Mouse (Mus musculus): Measurements from ENCODE around the gene Polr3h. TPM values are rescaled to one million over a fixed set of nuclear protein-coding genes. Genes with fewer than 3 reads are reported as not detected.

Polr3h gene
- polyA plus RNA-seq, 1 experiment: 8.6 TPM

DNA sequence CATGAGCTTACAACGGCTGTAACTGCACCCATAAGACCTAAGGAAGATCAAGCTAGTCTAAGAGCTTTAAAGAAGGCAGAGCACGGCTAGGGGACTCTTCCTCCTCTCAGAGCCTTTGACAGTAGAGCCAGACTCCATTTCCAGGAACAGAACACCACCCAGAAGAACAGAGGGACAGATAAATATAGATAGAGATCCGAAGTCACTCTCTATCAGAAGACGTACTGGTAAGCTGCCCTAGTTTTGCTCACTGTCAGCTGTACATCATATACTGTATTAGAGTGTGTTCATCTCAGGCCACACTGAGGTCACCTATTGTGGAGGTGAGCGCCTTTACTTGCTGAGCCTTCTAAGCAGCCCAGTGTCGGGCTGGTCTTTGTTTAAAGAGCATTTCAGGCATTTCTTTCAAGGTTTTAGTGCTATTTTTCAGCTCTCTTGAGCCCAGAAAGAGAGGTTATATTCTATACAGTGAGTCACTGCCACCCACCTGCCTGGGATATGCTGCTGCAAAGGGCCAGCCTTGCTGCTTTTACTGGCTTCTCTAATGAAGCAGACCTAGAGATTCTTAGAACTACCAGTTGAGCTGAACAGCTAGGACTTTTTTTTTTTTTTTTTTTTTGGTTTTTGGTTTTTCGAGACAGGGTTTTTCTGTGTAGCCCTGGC lies 34.8 kb downstream of the Polr3h start:
- no peaks in the 10 kb centered on the region for H3K27me3 ChIP-seq (ENCODE audit: control insufficient read depth, insufficient read depth, low read length)
- 88% methylated on average over 7 of the region's 7 CpGs for WGBS
- peaks cover 24% of the 10 kb centered on the region for H3K36me3 ChIP-seq (ENCODE audit: control insufficient read depth, insufficient read depth, low read length)
- no peak for TF ChIP-seq CTCF (IDR thresholded peaks at IDR 0.05; ENCODE audit: extremely low read depth, insufficient read depth, insufficient read length, insufficient replicate concordance)
- no peak for TF ChIP-seq POLR2A (IDR thresholded peaks at IDR 0.05; ENCODE audit: low read depth, low read length)
- no peak overlapping the region for H3K27ac ChIP-seq (ENCODE audit: insufficient read depth, low read length)
- H3K4me1 ChIP-seq (ENCODE audit: control insufficient read depth, insufficient read depth, insufficient read length): no peaks in the 10 kb centered on the region
- no peak overlapping the region for H3K4me3 ChIP-seq (ENCODE audit: extremely low read depth, insufficient read depth, insufficient read length)
- no peak for DNase-seq (ENCODE audit: low read depth in 1 of 2, low spot score in 2 of 2)

DNA sequence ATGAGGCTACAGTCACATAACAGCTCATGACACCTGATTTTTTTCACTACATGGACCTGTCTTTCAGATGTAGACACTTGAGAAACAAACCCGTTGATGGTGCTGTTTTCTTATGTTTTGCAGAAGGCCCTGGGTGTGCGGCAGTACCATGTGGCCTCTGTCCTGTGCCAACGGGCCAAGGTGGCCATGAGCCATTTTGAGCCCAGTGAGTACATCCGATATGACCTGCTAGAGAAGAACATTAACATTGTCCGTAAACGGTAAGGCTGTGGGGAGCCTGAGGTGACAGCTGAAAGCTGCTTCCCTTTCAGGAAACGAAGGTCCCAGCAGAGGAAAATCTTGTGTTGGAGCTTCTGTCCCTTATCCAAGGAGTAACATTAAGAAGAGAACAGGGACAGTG lies 36.9 kb downstream of the Polr3h start:
- H3K27ac ChIP-seq (ENCODE audit: insufficient read depth, low read length): no peak overlapping the region
- 91% methylated on average over 7 of the region's 7 CpGs for WGBS
- no peak for DNase-seq (ENCODE audit: low read depth in 1 of 2, low spot score in 2 of 2)
- H3K27me3 ChIP-seq (ENCODE audit: control insufficient read depth, insufficient read depth, low read length): no peaks in the 10 kb centered on the region
- no peaks in the 10 kb centered on the region for H3K4me1 ChIP-seq (ENCODE audit: control insufficient read depth, insufficient read depth, insufficient read length)
- H3K36me3 ChIP-seq (ENCODE audit: control insufficient read depth, insufficient read depth, low read length): peaks cover 17% of the 10 kb centered on the region
- no peak overlapping the region for H3K4me3 ChIP-seq (ENCODE audit: extremely low read depth, insufficient read depth, insufficient read length)
- TF ChIP-seq CTCF (IDR thresholded peaks at IDR 0.05; ENCODE audit: extremely low read depth, insufficient read depth, insufficient read length, insufficient replicate concordance): no peak
- TF ChIP-seq POLR2A (IDR thresholded peaks at IDR 0.05; ENCODE audit: low read depth, low read length): no peak

DNA sequence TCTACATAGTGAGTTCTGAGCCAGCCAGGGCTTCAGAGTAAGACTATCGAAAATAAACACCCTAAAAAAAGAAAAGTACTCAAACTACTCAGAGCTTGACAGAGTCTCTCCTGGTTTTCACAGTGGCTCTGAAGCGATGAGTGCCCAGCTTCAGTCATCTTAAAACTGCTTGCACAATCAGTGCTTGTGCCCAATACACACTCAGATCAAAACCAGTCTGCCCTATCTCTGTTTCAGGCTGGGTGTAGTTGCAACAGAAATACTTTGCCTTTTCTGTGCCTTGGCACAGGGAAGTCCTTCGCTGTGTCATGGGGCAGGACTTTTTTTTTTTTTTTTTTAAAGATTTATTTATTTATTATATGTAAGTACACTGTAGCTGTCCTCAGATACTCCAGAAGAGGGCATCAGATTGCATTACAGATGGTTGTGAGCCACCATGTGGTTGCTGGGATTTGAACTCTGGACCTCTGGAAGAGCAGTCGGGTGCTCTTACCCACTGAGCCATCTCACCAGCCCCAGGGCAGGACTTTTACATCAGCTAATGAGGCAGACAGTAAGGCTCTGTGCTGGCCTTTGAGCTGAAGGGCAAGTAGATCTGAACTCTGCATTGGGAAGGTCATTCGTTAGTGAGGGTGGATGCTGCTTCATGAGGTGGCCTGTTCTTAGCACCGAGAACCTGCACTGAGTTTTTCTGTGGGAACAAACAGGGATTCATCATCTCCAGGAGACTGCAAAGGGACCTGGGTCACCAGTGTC lies 39.1 kb downstream of the Polr3h start:
- Histone ChIP-seq H3K36me3 (ENCODE audit: control insufficient read depth, insufficient read depth, low read length) (peaks cover 13% of the 10 kb centered on the region), H3K27ac (ENCODE audit: insufficient read depth, low read length) (no peak overlapping the region), H3K4me3 (ENCODE audit: extremely low read depth, insufficient read depth, insufficient read length) (no peak overlapping the region), H3K27me3 (ENCODE audit: control insufficient read depth, insufficient read depth, low read length) (no peaks in the 10 kb centered on the region), H3K4me1 (ENCODE audit: control insufficient read depth, insufficient read depth, insufficient read length) (no peaks in the 10 kb centered on the region)
- 91% methylated on average over 6 of the region's 6 CpGs for WGBS
- no peak for DNase-seq (ENCODE audit: low read depth in 1 of 2, low spot score in 2 of 2)
- no peak for TF ChIP-seq POLR2A (IDR thresholded peaks at IDR 0.05; ENCODE audit: low read depth, low read length)
- TF ChIP-seq CTCF (IDR thresholded peaks at IDR 0.05; ENCODE audit: extremely low read depth, insufficient read depth, insufficient read length, insufficient replicate concordance): no peak

DNA sequence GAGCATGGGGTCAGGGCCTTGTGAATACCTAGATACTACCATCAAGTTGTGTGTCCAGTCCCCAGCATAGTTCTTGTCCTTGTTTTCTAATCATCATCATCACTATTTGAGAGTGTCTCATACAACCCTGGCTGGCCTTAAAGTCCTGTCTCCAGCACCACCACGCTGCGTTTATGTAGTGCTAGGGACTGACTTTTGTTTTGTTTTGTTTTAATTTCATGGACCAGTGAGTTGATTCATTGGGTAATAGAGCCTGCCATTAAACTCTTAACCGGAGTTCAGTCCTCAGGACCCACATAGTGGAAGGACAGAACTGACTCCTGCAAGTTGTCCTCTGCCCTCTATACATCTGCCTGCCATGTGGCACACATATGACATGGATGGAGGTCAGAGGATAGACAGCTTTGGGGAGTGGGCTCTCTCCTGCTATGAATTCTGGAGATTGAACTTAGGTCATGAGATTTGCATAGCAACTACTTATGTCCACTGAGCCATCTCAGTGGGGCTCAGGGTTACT lies 40.6 kb downstream of the Polr3h start:
- no peak overlapping the region for H3K27ac ChIP-seq (ENCODE audit: insufficient read depth, low read length)
- H3K27me3 ChIP-seq (ENCODE audit: control insufficient read depth, insufficient read depth, low read length): no peaks in the 10 kb centered on the region
- H3K4me3 ChIP-seq (ENCODE audit: extremely low read depth, insufficient read depth, insufficient read length): no peak overlapping the region
- peaks cover 7% of the 10 kb centered on the region; the same call in 1 of the 2 replicates for H3K36me3 ChIP-seq (ENCODE audit: control insufficient read depth, insufficient read depth, low read length)
- no peaks in the 10 kb centered on the region; the same call in 1 of the 2 replicates for H3K4me1 ChIP-seq (ENCODE audit: control insufficient read depth, insufficient read depth, insufficient read length)
- TF ChIP-seq POLR2A (IDR thresholded peaks at IDR 0.05; ENCODE audit: low read depth, low read length): no peak
- TF ChIP-seq CTCF (IDR thresholded peaks at IDR 0.05; ENCODE audit: extremely low read depth, insufficient read depth, insufficient read length, insufficient replicate concordance): no peak
- DNase-seq (ENCODE audit: low read depth in 1 of 2, low spot score in 2 of 2): no peak
- 97% methylated on average over 3 of the region's 3 CpGs for WGBS

DNA sequence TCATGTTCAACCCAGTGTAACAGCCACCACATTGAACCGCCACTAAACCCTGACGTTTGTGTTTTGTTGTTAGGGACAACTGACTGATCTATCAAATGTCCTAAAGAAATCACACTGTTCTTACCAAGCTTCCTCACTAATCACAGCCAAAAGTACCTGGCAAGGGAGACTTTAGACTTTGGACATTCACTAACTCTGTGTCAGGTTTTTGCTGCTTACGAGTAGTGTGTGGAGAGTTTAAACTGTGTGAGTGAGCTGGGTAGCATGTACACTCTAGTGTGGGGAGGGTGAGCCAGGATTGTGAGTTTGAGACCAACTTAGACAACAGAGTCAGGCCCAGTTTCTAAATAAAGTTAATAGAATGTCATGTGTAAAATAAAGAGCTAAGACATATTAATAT lies 43.7 kb downstream of the Polr3h start:
- Histone ChIP-seq H3K4me1 (ENCODE audit: control insufficient read depth, insufficient read depth, insufficient read length) (peaks cover 3% of the 10 kb centered on the region; the same call in 1 of the 2 replicates), H3K36me3 (ENCODE audit: control insufficient read depth, insufficient read depth, low read length) (0 out of 2 replicates have a peak, but pooled peaks cover 1% of the 10 kb centered on the region), H3K27me3 (ENCODE audit: control insufficient read depth, insufficient read depth, low read length) (no peaks in the 10 kb centered on the region), H3K27ac (ENCODE audit: insufficient read depth, low read length) (no peak overlapping the region), H3K4me3 (ENCODE audit: extremely low read depth, insufficient read depth, insufficient read length) (no peak overlapping the region)
- WGBS: 83% methylated on average over 3 of the region's 3 CpGs
- no peak for TF ChIP-seq CTCF (IDR thresholded peaks at IDR 0.05; ENCODE audit: extremely low read depth, insufficient read depth, insufficient read length, insufficient replicate concordance)
- no peak for TF ChIP-seq POLR2A (IDR thresholded peaks at IDR 0.05; ENCODE audit: low read depth, low read length)
- DNase-seq (ENCODE audit: low read depth in 1 of 2, low spot score in 2 of 2): no peak

DNA sequence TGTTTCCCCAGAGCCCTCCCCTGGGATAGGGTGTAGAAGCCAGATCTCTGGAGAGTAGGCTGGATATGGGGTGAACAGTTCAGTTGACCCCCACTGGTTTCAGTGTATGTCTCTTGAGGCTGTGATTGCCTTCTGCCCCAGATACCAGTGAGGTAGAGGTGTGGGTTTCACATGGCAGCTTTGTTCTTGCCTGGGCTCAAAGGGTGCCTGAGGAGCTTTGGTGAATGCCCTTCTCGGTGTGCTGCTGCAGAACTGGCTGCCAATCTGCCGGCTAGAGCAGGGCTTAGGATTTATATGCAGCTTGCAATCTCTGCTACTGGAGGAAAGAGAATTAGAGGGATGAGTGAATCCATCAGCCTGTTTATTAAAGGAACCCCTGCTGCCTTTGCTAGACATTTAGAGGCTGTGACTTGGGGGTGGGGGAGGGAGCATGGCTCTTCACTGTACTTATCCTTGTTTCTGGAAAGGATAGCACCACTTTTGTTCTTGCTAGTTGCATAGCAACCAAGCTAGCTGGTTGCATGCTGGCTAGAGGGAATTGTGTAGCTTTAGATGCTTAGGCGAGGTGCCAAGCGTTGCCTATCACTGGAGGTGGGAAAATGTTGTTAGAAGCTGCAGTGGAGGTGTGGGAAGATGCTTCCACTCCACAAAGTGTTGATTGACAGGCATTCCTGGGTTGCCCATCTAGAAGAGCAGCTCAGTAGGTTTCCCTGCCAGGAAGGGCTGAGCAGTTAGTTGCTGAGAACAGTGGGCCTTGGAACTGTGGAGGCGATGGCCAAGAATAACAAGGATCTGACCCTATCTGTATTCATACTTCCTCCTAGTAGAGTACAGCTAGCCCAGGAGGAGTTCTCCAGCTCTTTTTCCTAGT lies 46.3 kb downstream of the Polr3h start:
- TF ChIP-seq CTCF (IDR thresholded peaks at IDR 0.05; ENCODE audit: extremely low read depth, insufficient read depth, insufficient read length, insufficient replicate concordance) (no peak), POLR2A (IDR thresholded peaks at IDR 0.05; ENCODE audit: low read depth, low read length) (no peak)
- Histone ChIP-seq H3K27me3 (ENCODE audit: control insufficient read depth, insufficient read depth, low read length) (no peaks in the 10 kb centered on the region), H3K4me1 (ENCODE audit: control insufficient read depth, insufficient read depth, insufficient read length) (peaks cover 3% of the 10 kb centered on the region; the same call in 1 of the 2 replicates), H3K4me3 (ENCODE audit: extremely low read depth, insufficient read depth, insufficient read length) (no peak overlapping the region), H3K36me3 (ENCODE audit: control insufficient read depth, insufficient read depth, low read length) (no peaks in the 10 kb centered on the region), H3K27ac (ENCODE audit: insufficient read depth, low read length) (no peak overlapping the region)
- DNase-seq (ENCODE audit: low read depth in 1 of 2, low spot score in 2 of 2): no peak
- WGBS: 87% methylated on average over 5 of the region's 5 CpGs

All from spleen, adult 2 months (tissue).